Mouse (Mus musculus) neural tube, embryonic 14.5 days (tissue): ENCODE measurements around the gene Azin2. TPM values are rescaled to one million over a fixed set of nuclear protein-coding genes. Genes with fewer than 3 reads are reported as not detected.

ENCODE experiments used
- ATAC-seq: fragments of 200-750 bp; cut with Nextera tagmentation; 2 replicates; pipeline ENCODE4 v1.8.0; 2017; ENCODE audit warnings: low read depth, mild to moderate bottlenecking, moderate TSS enrichment, moderate library complexity
- H3K27ac ChIP-seq: fragments of 300-500 bp; sonication (generic); 2 replicates; pipeline ENCODE4 v1.5.1; 2014; ENCODE audit warnings: low read depth, mild to moderate bottlenecking, control low read depth, low read length, moderate library complexity, mixed read lengths
- H3K27me3 ChIP-seq: fragments of 300-500 bp; sonication (generic); 2 replicates; pipeline ENCODE4 v1.6.1; 2014; ENCODE audit warnings: low read length; ENCODE audit not compliant: control insufficient read depth, insufficient read depth
- H3K36me3 ChIP-seq: fragments of 300-500 bp; sonication (generic); 2 replicates; pipeline ENCODE4 v1.6.1; 2014; ENCODE audit warnings: low read length, mixed read lengths; ENCODE audit not compliant: control insufficient read depth, insufficient read depth
- H3K4me1 ChIP-seq: fragments of 300-500 bp; sonication (generic); 2 replicates; pipeline ENCODE4 v1.6.1; 2014; ENCODE audit warnings: low read length; ENCODE audit not compliant: control insufficient read depth, insufficient read depth
- H3K4me2 ChIP-seq: fragments of 300-500 bp; sonication (generic); 2 replicates; pipeline ENCODE4 v1.6.1; 2014; ENCODE audit warnings: mild to moderate bottlenecking, low read depth, low read length, control low read depth
- H3K4me3 ChIP-seq: fragments of 300-500 bp; sonication (generic); 2 replicates; pipeline ENCODE4 v1.5.1; 2014; ENCODE audit warnings: low read depth, low read length, control low read depth, mixed read lengths
- H3K9ac ChIP-seq: fragments of 300-500 bp; sonication (generic); replicated peaks from 2 replicates; pipeline ENCODE4 v1.6.1; 2014; ENCODE audit warnings: low read depth, mild to moderate bottlenecking, control low read depth, low read length, mixed read lengths
- H3K9me3 ChIP-seq: fragments of 300-500 bp; sonication (generic); 2 replicates; pipeline ENCODE4 v1.6.1; 2016; ENCODE audit warnings: low read length; ENCODE audit not compliant: control insufficient read depth
- WGBS: fragments of 180-500 bp; shearing (Covaris S2); extraction: QIAGEN DNeasy Blood & Tissue Kit; methylation state at CpG from one replicate; pipeline ENCODE4 v1.1.7; 2014; 5-methylcytosine and 5-hydroxymethylcytosine counted together
- polyA plus RNA-seq: library from polyadenylated mRNA; unstranded; fragments of >200 nt; fragmentation: Nextera tagmentation; extraction: Ambion mirVana; gene quantifications from 2 replicates; pipeline ENCODE4 v1.2.1, GENCODE M21; 2014

The Azin2 gene
- polyA plus RNA-seq, 1 experiment from 2014 or later: 19.9 TPM

DNA sequence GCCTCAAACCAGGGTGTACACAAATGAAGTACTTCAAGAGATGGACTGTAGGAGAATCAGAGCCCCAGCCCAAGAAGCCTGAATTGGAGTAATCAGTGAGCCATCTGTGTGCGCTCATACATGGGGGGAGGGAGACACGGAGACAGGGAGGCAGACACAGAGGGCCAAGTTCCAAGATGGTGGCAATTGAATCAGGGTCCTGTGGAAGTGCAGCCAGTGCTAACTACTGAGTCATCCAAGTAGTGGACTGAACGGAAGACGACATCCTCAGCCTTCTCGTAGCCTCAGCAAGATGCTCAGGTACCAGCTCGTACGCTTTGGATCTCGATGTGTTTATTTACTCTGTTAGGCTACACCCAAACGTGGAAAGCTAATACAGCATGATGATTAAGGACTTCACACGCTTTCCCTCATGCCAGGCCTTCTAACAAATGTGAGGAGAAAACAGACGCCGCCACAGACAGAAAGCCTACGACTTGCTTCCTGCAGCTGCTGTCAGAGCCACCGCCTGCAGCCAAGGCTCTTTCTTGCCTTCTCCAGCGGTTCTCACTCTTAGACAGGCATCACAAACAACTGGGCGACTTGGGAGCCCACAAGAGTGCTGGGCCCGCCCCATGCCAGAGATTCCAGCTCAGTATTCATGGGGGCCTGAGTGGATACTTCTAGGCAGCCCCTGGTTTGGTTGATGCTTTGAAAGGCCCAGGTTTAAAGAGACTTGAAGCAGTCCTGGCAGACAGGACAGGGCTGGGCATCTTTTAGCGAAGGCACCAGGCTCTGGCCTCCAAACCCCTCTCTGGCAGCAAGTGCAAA lies 7.6 kb upstream of the Azin2 start:
- 77% methylated on average over 18 of the region's 18 CpGs for WGBS
- no peak for ATAC-seq
- H3K27ac ChIP-seq: no peak overlapping the region
- H3K4me2 ChIP-seq: no peak overlapping the region
- H3K4me1 ChIP-seq: peaks cover 8% of the 10 kb centered on the region; the same call in 1 of the 2 replicates
- no peaks in the 10 kb centered on the region for H3K9me3 ChIP-seq
- no peaks in the 10 kb centered on the region for H3K27me3 ChIP-seq
- H3K36me3 ChIP-seq: no peaks in the 10 kb centered on the region
- no peak overlapping the region for H3K4me3 ChIP-seq
- no peak overlapping the region for H3K9ac ChIP-seq

DNA sequence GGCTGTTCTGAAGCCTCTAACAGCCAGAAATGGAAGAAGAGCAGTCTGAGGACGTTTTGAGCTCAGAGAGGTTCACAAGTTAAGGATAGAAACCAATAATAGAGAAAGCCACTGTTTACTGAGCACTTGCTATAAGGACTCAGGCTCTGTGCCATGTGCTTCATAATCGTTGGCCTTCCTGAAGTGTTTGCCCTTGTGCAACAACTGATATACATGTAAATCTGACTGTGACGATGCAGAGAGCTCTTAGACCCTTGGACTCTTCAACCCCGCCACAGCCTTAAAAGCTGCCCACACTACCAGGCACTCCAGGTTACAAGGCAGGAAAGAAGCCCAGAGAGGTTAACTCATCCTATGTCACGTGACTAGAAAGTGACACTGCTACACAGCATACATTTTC lies 6.8 kb upstream of the Azin2 start:
- 79% methylated on average over 5 of the region's 5 CpGs for WGBS
- H3K27me3 ChIP-seq: no peaks in the 10 kb centered on the region
- H3K4me2 ChIP-seq: no peak overlapping the region
- H3K4me3 ChIP-seq: no peak overlapping the region
- peaks cover 8% of the 10 kb centered on the region; the same call in 1 of the 2 replicates for H3K4me1 ChIP-seq
- no peak for ATAC-seq
- no peak overlapping the region for H3K9ac ChIP-seq
- H3K27ac ChIP-seq: no peak overlapping the region
- no peaks in the 10 kb centered on the region for H3K36me3 ChIP-seq
- H3K9me3 ChIP-seq: no peaks in the 10 kb centered on the region

DNA sequence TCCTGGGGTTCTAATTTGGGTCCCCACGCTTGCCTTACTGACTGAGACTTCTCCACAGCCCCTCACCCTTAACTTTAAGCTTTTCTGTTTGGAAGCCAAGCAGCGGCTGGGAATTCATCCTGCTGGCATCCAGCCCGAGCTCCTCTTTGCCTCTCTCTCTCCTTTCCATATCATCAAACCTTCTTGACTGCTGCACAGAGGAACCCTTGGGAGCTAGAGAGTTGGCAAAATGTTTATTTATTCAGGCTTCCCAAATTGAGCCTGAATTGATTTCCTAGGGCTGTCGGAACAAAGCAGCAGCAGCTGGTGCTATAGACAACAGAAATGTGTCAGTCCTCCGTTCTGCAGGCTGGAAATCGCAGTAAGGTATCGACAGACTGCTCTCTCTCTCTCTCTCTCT lies 4.5 kb upstream of the Azin2 start:
- 9% methylated on average over 7 of the region's 7 CpGs for WGBS

DNA sequence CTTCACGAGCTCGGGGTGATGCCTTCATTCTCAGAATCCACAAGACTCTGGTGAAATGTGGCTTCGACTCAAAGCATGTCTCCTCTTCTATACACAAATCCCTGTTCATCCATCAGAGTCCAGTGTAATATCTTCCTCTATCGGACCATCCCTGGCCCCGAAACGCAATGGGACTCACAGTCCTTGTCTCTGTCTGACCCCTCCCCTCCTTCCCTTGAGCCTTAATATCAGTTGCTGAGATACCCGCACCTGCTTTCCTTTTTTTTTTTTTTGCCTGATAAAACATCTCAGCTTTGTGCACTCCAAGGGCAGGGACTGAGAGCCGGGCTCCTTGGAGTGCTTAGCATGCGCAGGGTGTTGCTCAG lies 666 bp upstream of the Azin2 start:
- H3K9me3 ChIP-seq: no peaks in the 10 kb centered on the region
- H3K27ac ChIP-seq: peak overlapping the region; percentile 62; the same call in 1 of the 2 replicates

More for the DNA sequence above, 4.5 kb upstream of the Azin2 start:
- H3K9ac ChIP-seq: peak overlapping the region; percentile 32; the same call in 1 of the 2 replicates
- no peak for ATAC-seq
- H3K4me3 ChIP-seq: no peak overlapping the region
- H3K4me1 ChIP-seq: peaks cover 13% of the 10 kb centered on the region
- no peaks in the 10 kb centered on the region for H3K9me3 ChIP-seq
- no peak overlapping the region; the same call in 1 of the 2 replicates for H3K4me2 ChIP-seq
- H3K27me3 ChIP-seq: no peaks in the 10 kb centered on the region
- no peaks in the 10 kb centered on the region for H3K36me3 ChIP-seq
- H3K27ac ChIP-seq: peak overlapping the region; percentile 73; the same call in 1 of the 2 replicates

DNA sequence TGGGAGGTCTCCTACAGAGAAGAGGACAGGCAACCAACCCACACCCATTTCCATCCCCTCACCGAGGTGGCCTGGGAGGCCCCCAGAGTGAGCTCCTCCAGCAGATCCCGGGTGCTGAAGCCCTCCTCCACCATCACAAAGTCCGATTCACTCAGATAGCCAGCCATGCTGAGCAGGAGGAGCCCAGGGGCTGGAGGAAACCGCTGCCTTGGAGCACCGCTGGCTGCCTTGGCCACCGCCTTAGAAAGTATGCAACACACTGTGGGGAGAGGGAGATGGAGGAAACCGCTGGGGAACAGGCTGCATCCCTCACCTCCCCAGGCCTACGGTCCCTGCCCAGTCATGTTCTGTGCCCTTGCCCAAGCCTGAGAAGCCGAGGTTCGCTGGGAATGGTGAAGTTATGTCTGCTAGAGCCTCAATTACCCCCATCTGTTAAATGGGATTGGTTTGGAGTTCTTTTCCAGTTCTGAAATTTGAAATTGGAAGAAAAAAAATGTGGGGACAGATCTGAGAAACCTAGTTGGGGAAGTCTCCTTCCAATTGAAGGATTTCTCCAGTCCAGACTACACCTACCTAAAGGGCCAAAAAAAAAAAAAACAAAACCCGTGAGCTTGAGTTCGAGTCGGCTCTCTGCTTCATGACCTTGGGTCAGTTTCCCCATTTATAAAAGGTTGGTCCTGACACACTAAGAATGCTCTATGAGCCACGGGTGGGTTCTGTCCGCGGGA lies 777 bp downstream of the Azin2 start:
- peaks cover 11% of the 10 kb centered on the region; the same call in 1 of the 2 replicates for H3K4me1 ChIP-seq
- peak overlapping the region; percentile 87 for H3K9ac ChIP-seq
- no peak for ATAC-seq

More for the DNA sequence above, 666 bp upstream of the Azin2 start:
- ATAC-seq: no peak
- WGBS: 4% methylated on average over 9 of the region's 9 CpGs
- Histone ChIP-seq H3K4me2 (peak overlapping the region; percentile 95), H3K4me3 (peak overlapping the region; percentile 63), H3K4me1 (peaks cover 18% of the 10 kb centered on the region), H3K27me3 (no peaks in the 10 kb centered on the region), H3K9ac (peak overlapping the region; percentile 87), H3K36me3 (no peaks in the 10 kb centered on the region)

DNA sequence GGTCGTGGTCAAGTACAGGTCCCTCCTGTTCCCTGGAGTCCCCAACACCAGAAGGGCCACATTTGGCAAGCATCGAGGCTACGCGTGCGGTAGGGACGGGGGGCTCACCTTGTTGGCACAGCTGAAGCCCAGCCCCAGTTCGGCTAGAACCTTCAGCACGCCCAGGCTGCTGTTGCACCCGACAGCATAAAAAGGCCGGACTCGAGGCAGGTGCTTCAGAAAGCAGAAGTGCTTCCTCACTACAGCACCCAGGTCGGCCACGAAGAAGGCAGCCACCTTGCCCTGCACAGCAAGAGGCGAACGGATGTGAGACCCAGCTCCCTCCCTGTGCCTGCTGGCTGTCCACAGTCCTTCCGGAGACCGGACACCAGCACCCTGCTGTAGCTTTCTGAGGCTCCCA lies 2.6 kb downstream of the Azin2 start:
- Histone ChIP-seq H3K27me3 (no peaks in the 10 kb centered on the region), H3K27ac (no peak overlapping the region), H3K9me3 (no peaks in the 10 kb centered on the region), H3K4me2 (no peak overlapping the region), H3K36me3 (no peaks in the 10 kb centered on the region), H3K4me1 (peaks cover 10% of the 10 kb centered on the region; the same call in 1 of the 2 replicates), H3K4me3 (no peak overlapping the region), H3K9ac (no peak overlapping the region)
- no peak for ATAC-seq
- 88% methylated on average over 17 of the region's 17 CpGs for WGBS

More for the DNA sequence above, 777 bp downstream of the Azin2 start:
- Histone ChIP-seq H3K9me3 (no peaks in the 10 kb centered on the region), H3K4me2 (peak overlapping the region; percentile 95), H3K4me3 (peak overlapping the region; percentile 63), H3K27ac (no peak overlapping the region), H3K27me3 (no peaks in the 10 kb centered on the region), H3K36me3 (no peaks in the 10 kb centered on the region)
- WGBS: 3% methylated on average over 16 of the region's 16 CpGs

DNA sequence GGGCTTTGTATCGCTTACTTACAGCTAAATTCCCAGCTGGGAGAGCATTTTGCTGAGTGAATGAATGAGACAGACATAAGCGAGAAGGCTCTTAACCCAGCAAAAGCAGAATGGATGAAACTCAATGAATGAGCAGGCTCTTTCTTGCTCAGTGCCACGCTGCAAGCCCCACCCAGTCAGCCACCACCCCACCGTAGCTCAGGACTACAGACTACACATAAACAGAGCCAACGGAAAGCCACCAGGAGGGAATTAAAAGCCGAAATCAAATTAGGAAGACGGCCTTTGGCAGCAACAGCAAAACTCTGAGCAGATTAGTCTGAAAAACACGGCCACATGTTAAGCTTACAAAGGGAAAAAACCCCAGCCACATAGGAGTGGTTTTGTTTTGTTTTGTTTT lies 3.4 kb downstream of the Azin2 start:
- ATAC-seq: no peak
- Histone ChIP-seq H3K36me3 (no peaks in the 10 kb centered on the region), H3K4me1 (peaks cover 10% of the 10 kb centered on the region; the same call in 1 of the 2 replicates), H3K4me2 (no peak overlapping the region), H3K4me3 (no peak overlapping the region), H3K27ac (no peak overlapping the region), H3K9me3 (no peaks in the 10 kb centered on the region), H3K9ac (no peak overlapping the region), H3K27me3 (no peaks in the 10 kb centered on the region)
- WGBS: 57% methylated on average over 8 of the region's 8 CpGs

DNA sequence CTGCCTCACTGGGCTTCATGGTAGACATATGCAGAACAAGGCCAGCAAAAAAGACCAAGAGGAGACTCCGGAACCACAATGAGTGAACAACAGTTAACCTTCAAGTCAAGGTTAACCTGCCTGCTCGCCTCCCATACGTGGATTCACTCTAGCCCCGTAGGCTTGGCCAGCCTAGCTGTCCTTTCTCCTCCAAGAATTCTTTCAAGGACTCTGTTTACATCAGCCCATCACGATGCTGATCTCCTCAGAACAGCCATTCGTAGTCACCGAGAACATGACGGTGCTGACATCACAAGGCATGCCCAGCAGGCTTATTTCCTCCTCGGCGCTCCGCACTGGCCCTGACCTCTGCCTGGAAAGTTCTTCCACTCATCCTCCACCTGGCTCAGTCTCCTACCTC lies 4.1 kb downstream of the Azin2 start:
- H3K4me1 ChIP-seq: peaks cover 9% of the 10 kb centered on the region; the same call in 1 of the 2 replicates

More for the DNA sequence above, 4.1 kb downstream of the Azin2 start:
- ATAC-seq: no peak
- Histone ChIP-seq H3K27me3 (no peaks in the 10 kb centered on the region), H3K9me3 (no peaks in the 10 kb centered on the region), H3K4me2 (no peak overlapping the region), H3K27ac (no peak overlapping the region), H3K4me3 (no peak overlapping the region), H3K36me3 (no peaks in the 10 kb centered on the region), H3K9ac (no peak overlapping the region)
- 84% methylated on average over 11 of the region's 11 CpGs for WGBS
